Mouse (Mus musculus): Measurements from ENCODE around the gene Gmip. TPM values are rescaled to one million over a fixed set of nuclear protein-coding genes. Genes with fewer than 3 reads are reported as not detected.

Gmip gene
- polyA plus RNA-seq, 1 experiment from 2014 or later: 8.1 TPM

GRCm38 (mm10) chr8:69799261-69799660 is 9.2 kb upstream of the Gmip start:
- Histone ChIP-seq H3K4me1 (ENCODE audit: control insufficient read depth, insufficient read depth, low read length) (no peaks in the 10 kb centered on the region), H3K9ac (ENCODE audit: low read depth, low read length) (no peak overlapping the region), H3K27ac (ENCODE audit: low read depth, low read length) (no peak overlapping the region), H3K4me2 (replicated peaks; ENCODE audit: low read depth, low read length) (no peak overlapping the region), H3K27me3 (ENCODE audit: control insufficient read depth, insufficient read depth, low read length) (no peaks in the 10 kb centered on the region), H3K4me3 (ENCODE audit: low read length) (no peak overlapping the region), H3K36me3 (ENCODE audit: control insufficient read depth, insufficient read depth, low read length) (peaks cover 98% of the 10 kb centered on the region), H3K9me3 (ENCODE audit: control insufficient read depth, low read length) (no peaks in the 10 kb centered on the region)
- WGBS: 91% methylated on average over 8 of the region's 8 CpGs
- ATAC-seq (ENCODE audit: low FRiP score, low TSS enrichment): no peak

- ATAC-seq (ENCODE audit: low FRiP score, low TSS enrichment): no peak
- peaks cover 96% of the 10 kb centered on the region for H3K36me3 ChIP-seq (ENCODE audit: control insufficient read depth, insufficient read depth, low read length)
- no peaks in the 10 kb centered on the region for H3K4me1 ChIP-seq (ENCODE audit: control insufficient read depth, insufficient read depth, low read length)
- no peak overlapping the region for H3K9ac ChIP-seq (ENCODE audit: low read depth, low read length)
- no peaks in the 10 kb centered on the region for H3K27me3 ChIP-seq (ENCODE audit: control insufficient read depth, insufficient read depth, low read length)
- no peak overlapping the region for H3K27ac ChIP-seq (ENCODE audit: low read depth, low read length)
- H3K4me2 ChIP-seq (replicated peaks; ENCODE audit: low read depth, low read length): no peak overlapping the region
- H3K9me3 ChIP-seq (ENCODE audit: control insufficient read depth, low read length): no peaks in the 10 kb centered on the region
- no peak overlapping the region for H3K4me3 ChIP-seq (ENCODE audit: low read length)
- 98% methylated on average over 5 of the region's 5 CpGs for WGBS
These were observed 8.5 kb upstream of the Gmip start for GRCm38 (mm10) chr8:69799946-69800345.

DNA sequence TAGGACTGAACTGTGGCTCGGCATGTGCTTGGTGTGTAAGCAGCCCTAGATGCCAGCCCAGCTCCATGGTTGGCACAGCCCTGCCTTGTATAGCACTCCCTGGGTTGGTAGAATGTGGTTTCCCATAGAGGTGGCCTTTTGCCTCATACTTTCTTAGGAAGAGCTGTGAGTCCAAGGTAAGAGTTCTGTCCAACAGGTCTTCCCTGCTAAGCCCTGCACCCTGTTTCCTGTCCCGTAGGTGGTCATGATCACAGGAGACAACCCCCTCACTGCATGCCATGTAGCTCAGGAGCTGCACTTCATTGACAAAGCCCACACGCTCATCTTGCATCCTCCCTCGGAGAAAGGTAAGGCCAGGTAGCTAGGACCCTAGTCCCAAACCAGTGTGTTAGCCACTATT is 6.7 kb upstream of the Gmip start:
- H3K4me2 ChIP-seq (replicated peaks; ENCODE audit: low read depth, low read length): no peak overlapping the region
- H3K9me3 ChIP-seq (ENCODE audit: control insufficient read depth, low read length): no peaks in the 10 kb centered on the region
- peaks cover 96% of the 10 kb centered on the region for H3K36me3 ChIP-seq (ENCODE audit: control insufficient read depth, insufficient read depth, low read length)
- no peak for ATAC-seq (ENCODE audit: low FRiP score, low TSS enrichment)
- no peaks in the 10 kb centered on the region for H3K4me1 ChIP-seq (ENCODE audit: control insufficient read depth, insufficient read depth, low read length)
- no peak overlapping the region for H3K4me3 ChIP-seq (ENCODE audit: low read length)
- H3K27ac ChIP-seq (ENCODE audit: low read depth, low read length): no peak overlapping the region
- no peak overlapping the region for H3K9ac ChIP-seq (ENCODE audit: low read depth, low read length)
- 94% methylated on average over 4 of the region's 4 CpGs for WGBS
- no peaks in the 10 kb centered on the region for H3K27me3 ChIP-seq (ENCODE audit: control insufficient read depth, insufficient read depth, low read length)

- no peaks in the 10 kb centered on the region for H3K9me3 ChIP-seq (ENCODE audit: control insufficient read depth, low read length)
- no peak overlapping the region for H3K27ac ChIP-seq (ENCODE audit: low read depth, low read length)
- no peaks in the 10 kb centered on the region for H3K27me3 ChIP-seq (ENCODE audit: control insufficient read depth, insufficient read depth, low read length)
- H3K4me3 ChIP-seq (ENCODE audit: low read length): no peak overlapping the region
- no peak for ATAC-seq (ENCODE audit: low FRiP score, low TSS enrichment)
- no peak overlapping the region for H3K9ac ChIP-seq (ENCODE audit: low read depth, low read length)
- peaks cover 96% of the 10 kb centered on the region for H3K36me3 ChIP-seq (ENCODE audit: control insufficient read depth, insufficient read depth, low read length)
- H3K4me2 ChIP-seq (replicated peaks; ENCODE audit: low read depth, low read length): no peak overlapping the region
- no peaks in the 10 kb centered on the region for H3K4me1 ChIP-seq (ENCODE audit: control insufficient read depth, insufficient read depth, low read length)
These were observed 6.3 kb upstream of the Gmip start for GRCm38 (mm10) chr8:69802216-69802615.

DNA sequence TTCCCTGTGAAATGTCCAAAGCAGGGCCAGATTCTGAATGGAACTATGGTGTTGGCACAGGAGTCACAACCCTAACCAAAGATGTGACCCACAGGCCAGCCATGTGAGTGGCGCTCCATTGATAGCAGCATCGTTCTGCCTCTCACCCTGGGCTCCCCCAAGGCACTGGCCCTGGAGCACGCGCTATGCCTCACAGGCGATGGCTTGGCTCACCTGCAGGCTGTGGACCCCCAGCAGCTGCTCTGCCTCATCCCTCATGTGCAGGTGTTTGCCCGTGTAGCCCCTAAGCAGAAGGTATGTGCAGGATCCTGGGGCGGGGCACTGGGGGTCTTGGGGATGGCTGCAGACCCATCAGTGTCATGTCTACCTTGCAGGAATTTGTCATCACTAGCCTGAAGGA is 5.1 kb upstream of the Gmip start:
- Histone ChIP-seq H3K9me3 (ENCODE audit: control insufficient read depth, low read length) (no peaks in the 10 kb centered on the region), H3K4me1 (ENCODE audit: control insufficient read depth, insufficient read depth, low read length) (no peaks in the 10 kb centered on the region), H3K4me3 (ENCODE audit: low read length) (no peak overlapping the region), H3K27ac (ENCODE audit: low read depth, low read length) (no peak overlapping the region), H3K4me2 (replicated peaks; ENCODE audit: low read depth, low read length) (no peak overlapping the region), H3K9ac (ENCODE audit: low read depth, low read length) (no peak overlapping the region), H3K27me3 (ENCODE audit: control insufficient read depth, insufficient read depth, low read length) (no peaks in the 10 kb centered on the region), H3K36me3 (ENCODE audit: control insufficient read depth, insufficient read depth, low read length) (peaks cover 95% of the 10 kb centered on the region)
- 96% methylated on average over 7 of the region's 7 CpGs for WGBS
- no peak for ATAC-seq (ENCODE audit: low FRiP score, low TSS enrichment)

GRCm38 (mm10) chr8:69804537-69804936 is 3.9 kb upstream of the Gmip start:
- Histone ChIP-seq H3K4me1 (ENCODE audit: control insufficient read depth, insufficient read depth, low read length) (0 out of 2 replicates have a peak, but pooled peaks cover 4% of the 10 kb centered on the region), H3K4me3 (ENCODE audit: low read length) (no peak overlapping the region), H3K27ac (ENCODE audit: low read depth, low read length) (no peak overlapping the region), H3K4me2 (replicated peaks; ENCODE audit: low read depth, low read length) (no peak overlapping the region), H3K9ac (ENCODE audit: low read depth, low read length) (no peak overlapping the region), H3K27me3 (ENCODE audit: control insufficient read depth, insufficient read depth, low read length) (no peaks in the 10 kb centered on the region), H3K36me3 (ENCODE audit: control insufficient read depth, insufficient read depth, low read length) (peaks cover 83% of the 10 kb centered on the region), H3K9me3 (ENCODE audit: control insufficient read depth, low read length) (no peaks in the 10 kb centered on the region)
- no peak for ATAC-seq (ENCODE audit: low FRiP score, low TSS enrichment)
- 94% methylated on average over 6 of the region's 6 CpGs for WGBS

DNA sequence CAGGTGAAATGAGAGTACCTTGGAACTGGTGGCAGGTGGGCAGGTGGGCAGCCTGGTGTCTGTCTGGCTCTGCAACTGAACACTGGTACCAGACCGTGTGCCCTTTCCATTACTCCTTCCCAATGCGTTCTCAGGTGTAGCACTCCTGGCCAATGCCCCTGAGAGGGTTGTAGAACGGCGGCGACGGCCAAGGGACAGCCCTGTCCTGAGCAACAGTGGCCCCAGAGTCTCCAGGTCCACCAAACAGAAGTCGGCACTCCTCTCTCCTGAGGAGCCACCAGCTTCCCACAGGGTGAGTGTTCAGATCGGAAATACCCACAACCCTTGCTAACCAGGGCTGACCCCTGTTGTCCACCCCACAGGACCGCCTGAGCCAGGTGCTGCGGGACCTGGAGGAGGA is 3.4 kb upstream of the Gmip start:
- WGBS: 95% methylated on average over 10 of the region's 10 CpGs
- Histone ChIP-seq H3K4me1 (ENCODE audit: control insufficient read depth, insufficient read depth, low read length) (0 out of 2 replicates have a peak, but pooled peaks cover 4% of the 10 kb centered on the region), H3K4me2 (replicated peaks; ENCODE audit: low read depth, low read length) (no peak overlapping the region), H3K9ac (ENCODE audit: low read depth, low read length) (no peak overlapping the region), H3K4me3 (ENCODE audit: low read length) (no peak overlapping the region), H3K36me3 (ENCODE audit: control insufficient read depth, insufficient read depth, low read length) (peaks cover 77% of the 10 kb centered on the region), H3K27me3 (ENCODE audit: control insufficient read depth, insufficient read depth, low read length) (no peaks in the 10 kb centered on the region), H3K27ac (ENCODE audit: low read depth, low read length) (no peak overlapping the region), H3K9me3 (ENCODE audit: control insufficient read depth, low read length) (no peaks in the 10 kb centered on the region)
- no peak for ATAC-seq (ENCODE audit: low FRiP score, low TSS enrichment)

DNA sequence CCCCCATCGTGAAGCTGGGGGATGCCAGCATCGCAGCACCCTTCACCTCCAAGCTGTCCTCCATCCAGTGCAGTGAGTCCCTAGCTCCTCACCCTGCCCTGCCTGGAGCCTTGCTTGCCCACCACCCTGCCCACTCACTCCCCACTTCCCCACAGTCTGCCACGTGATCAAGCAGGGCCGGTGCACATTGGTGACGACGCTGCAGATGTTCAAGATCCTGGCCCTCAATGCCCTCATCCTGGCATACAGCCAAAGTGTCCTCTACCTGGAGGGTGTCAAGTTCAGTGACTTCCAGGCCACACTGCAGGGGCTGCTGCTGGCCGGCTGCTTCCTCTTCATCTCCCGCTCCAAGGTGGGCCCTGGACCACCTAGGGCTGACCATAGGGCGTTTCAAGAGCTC is 3.0 kb upstream of the Gmip start:
- Histone ChIP-seq H3K9ac (ENCODE audit: low read depth, low read length) (no peak overlapping the region), H3K27ac (ENCODE audit: low read depth, low read length) (no peak overlapping the region), H3K4me1 (ENCODE audit: control insufficient read depth, insufficient read depth, low read length) (0 out of 2 replicates have a peak, but pooled peaks cover 4% of the 10 kb centered on the region), H3K4me2 (replicated peaks; ENCODE audit: low read depth, low read length) (no peak overlapping the region), H3K4me3 (ENCODE audit: low read length) (no peak overlapping the region), H3K27me3 (ENCODE audit: control insufficient read depth, insufficient read depth, low read length) (no peaks in the 10 kb centered on the region), H3K9me3 (ENCODE audit: control insufficient read depth, low read length) (no peaks in the 10 kb centered on the region), H3K36me3 (ENCODE audit: control insufficient read depth, insufficient read depth, low read length) (peaks cover 73% of the 10 kb centered on the region)
- WGBS: 87% methylated on average over 9 of the region's 9 CpGs
- ATAC-seq (ENCODE audit: low FRiP score, low TSS enrichment): no peak

- no peak for ATAC-seq (ENCODE audit: low FRiP score, low TSS enrichment)
- Histone ChIP-seq H3K27me3 (ENCODE audit: control insufficient read depth, insufficient read depth, low read length) (no peaks in the 10 kb centered on the region), H3K9me3 (ENCODE audit: control insufficient read depth, low read length) (no peaks in the 10 kb centered on the region), H3K36me3 (ENCODE audit: control insufficient read depth, insufficient read depth, low read length) (peaks cover 58% of the 10 kb centered on the region), H3K4me3 (ENCODE audit: low read length) (no peak overlapping the region), H3K4me1 (ENCODE audit: control insufficient read depth, insufficient read depth, low read length) (0 out of 2 replicates have a peak, but pooled peaks cover 4% of the 10 kb centered on the region), H3K27ac (ENCODE audit: low read depth, low read length) (no peak overlapping the region), H3K9ac (ENCODE audit: low read depth, low read length) (no peak overlapping the region), H3K4me2 (replicated peaks; ENCODE audit: low read depth, low read length) (no peak overlapping the region)
- WGBS: 94% methylated on average over 5 of the region's 5 CpGs
These were observed 1.2 kb upstream of the Gmip start for GRCm38 (mm10) chr8:69807236-69807635.
